Mouse (Mus musculus) hindlimb bud, embryonic 11.5 days (tissue): ENCODE results near the gene Marveld2.

ENCODE experiments used
- DNase-seq: peaks from one replicate; pipeline ENCODE4 v3.0.0-alpha.2; 2012; ENCODE audit warnings: low read depth, low spot score; ENCODE audit errors: extremely low spot score

Gene Marveld2

DNA sequence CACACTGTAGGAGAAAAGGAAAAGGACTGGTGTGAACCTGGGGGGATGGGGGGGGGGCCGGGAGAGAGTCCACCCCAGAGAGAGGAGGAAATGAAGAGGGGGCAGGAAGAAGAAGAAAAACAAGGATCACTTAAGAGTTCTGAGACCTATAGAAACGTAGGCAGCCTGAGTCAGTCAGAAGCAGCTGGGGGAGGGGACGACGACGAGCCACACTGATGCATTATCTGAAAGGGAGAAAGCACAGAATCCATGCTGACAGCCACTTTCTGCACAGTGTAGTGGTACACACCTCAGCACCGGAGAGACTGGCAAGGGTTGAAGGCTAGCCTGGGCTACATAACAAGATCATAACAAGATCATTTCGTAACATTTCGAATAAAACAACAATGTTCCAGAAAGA is 15.7 kb downstream of the Marveld2 start:
- no peak for DNase-seq

DNA sequence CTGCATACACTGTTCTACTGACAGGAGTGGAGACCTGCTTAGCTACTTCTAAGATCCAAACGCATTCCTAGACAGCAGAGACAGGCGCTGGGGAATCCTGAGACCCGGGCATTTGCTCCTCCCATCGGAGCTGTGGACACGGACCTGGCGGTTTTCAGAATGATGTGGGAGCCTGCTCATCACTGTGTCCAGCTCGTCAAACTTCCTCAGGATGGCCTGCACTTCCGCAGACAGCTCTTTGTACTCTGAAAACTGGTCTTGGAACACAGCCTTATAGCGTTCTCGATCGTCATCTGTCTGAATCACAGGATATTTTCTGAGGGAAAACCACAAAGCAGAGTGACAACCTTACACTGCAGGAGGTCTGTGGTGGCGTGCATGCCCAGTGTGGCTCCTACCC is 16.5 kb downstream of the Marveld2 start:
- DNase-seq: no peak

DNA sequence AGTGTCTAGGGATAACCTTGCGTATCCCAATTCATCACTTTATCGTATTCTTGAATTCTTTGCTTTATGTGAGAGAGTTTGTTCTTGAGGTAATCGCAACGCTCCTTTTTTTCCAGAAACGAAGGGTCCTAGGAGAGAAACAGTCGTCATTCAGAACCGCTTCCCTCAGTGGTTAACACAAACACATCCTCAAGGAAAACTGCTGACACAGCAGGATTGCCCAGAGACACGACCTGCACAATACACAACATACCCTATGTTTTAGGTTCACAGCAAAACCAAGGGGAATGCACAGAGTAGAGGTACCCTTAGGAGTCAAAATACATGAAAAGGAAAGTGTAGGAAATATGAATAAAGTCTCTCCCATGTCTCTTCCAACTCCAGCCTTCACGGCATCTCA is 19.5 kb downstream of the Marveld2 start:
- no peak for DNase-seq

DNA sequence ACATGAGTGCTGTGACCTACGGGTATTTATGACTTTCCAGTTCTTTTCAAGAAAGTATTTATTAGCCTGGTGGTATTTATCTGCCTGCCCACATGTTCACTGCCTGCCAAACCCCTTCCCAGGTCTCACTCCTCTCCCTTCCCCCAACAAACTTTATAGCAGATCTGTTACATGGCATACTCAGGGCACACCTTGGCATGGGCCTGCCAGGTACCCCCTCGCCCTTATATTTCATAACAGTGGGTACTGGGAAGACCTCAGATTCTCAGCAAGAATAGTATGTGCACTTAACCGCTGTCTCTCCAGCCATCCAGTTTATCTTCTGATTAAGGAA is 21.3 kb downstream of the Marveld2 start:
- DNase-seq: no peak

DNA sequence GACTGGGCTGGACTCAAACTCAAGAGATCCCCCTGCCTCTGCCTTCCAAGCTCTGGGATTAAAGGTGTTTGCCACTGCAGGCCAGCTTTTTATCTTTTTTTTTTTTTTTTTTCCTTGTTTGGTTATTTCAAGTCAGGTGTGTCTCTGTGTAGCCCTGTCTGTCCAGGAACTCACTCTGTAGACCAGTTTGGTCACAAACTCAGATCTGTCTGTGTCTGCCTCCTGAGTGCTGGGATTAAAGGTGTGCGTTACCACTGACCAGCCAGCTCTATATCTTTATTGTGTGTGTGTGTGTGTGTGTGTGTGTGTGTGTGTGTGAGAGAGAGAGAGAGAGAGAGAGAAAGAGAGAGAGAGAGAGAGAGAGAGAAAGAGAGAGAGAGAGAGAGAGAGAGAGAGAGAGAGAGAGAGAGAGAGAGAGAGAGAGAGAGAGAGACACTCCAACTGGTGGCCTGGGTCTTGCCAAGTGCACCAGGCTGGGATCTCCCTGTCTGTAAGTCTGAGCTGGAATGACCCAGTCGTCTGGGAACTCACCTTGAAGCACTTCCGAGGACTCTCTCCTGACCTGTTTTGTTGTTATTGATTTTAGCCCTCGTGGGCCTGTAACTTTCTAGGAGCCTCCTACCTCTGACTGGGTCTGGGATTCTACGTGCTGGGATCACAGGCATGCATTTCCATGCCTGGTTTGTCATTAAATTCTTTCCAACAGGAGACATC is 21.8 kb downstream of the Marveld2 start:
- no peak for DNase-seq

DNA sequence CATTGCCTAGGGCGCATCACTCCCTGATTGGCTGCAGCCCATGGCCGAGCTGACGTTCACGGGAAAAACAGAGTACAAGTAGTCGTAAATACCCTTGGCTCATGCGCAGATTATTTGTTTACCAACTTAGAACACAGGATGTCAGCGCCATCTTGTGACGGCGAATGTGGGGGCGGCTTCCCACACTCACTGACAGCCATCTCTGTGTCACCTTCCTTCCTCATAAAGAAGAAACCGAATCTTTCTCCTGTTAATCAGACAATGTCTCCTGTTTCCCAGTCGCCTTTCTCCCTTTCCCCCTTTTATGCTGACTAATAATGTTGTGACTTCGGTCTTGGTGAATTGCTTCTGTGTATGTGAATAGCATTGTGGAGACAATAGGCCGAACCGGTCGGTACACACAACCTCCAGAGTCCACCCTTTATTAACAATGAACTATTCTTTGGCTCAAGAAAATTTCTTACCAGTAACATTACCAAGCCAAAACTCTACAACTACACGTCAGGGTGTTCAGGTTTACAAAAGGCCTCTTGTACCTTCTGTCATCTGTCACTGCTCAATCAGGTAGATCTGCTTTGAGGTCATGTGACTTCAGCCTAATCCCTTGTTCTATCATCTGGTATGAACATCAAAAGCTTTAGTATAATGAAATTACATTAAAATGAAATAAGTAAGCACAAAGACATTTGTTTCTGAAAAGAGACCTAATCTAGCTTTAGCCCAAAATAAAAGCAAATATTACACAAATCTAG is 22.6 kb downstream of the Marveld2 start:
- no peak for DNase-seq

DNA sequence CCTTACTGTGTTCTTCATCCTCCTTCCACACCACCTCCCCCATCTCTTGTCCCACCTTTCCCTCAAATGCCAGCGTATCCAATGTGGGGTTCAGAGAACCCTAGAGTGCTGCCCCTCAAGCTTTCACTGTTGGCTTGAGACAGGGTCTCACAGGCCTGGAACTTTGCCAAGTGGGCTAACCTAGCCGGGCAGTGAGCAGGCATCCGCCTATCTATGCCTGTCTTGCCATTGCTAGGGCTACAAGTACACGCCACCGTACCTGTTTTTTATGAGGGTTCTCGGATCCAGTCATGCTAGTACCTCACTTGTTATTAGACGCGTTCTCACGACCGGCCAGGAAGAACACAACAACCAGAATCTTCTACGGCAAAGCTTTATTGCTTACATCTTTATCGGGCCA is 28.1 kb downstream of the Marveld2 start:
- DNase-seq: no peak

DNA sequence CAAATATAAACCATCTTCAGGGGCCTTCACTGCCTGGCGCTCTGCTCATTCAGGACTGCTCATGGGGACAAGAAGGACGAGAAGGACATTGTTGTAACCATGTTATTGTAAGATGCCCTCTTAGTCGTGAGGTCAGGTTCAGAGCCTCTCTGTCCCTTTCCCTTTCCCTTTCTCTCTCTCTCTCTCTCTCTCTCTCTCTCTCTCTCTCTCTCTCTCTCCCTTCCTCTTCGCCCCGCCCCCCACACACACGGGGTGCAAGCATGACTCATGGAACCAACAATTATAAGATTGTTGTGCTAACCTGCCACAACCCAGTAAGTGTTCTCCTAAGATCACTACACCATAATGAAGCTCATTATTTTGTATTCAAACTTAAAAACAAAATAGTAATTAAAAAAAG is 34.6 kb downstream of the Marveld2 start:
- no peak for DNase-seq

DNA sequence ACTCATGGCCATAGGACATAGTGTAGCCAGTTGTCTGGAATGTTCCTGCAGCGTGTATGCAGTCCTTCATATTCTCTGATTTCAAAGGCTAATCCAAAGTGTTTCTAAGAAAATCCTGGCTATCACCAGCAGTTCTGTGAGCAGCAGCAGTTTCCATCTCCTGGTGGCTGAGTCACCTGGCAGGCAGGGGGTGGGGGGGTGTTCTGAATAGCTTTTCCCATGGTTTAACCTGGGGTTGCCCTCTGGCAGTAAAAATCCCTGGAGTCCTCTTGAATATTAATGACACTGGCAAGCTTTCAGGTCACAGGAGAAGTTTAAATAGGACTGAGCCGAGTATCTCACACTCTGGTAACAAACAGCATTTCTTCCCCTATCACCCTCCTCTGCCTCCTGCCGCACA is 35.1 kb downstream of the Marveld2 start:
- DNase-seq: no peak

DNA sequence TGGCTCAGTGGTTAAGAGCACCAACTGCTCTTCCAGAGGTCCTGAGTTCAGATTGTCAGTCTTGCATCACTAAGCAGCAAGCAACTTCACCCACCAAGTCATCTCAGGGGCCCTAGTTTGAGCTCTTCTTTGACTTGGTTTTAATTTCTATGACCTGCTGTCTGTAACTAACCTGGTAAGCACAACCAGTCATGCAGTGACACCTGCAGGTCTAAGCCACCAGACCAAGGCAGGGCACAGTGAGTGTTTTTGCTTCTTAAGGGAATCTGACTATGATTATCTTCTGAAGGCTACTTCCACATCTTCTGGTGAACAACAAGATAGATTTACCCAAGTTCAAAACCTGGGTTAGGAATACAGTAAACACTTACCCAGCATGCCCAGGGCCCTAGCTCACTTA is 36.8 kb downstream of the Marveld2 start:
- DNase-seq: no peak

DNA sequence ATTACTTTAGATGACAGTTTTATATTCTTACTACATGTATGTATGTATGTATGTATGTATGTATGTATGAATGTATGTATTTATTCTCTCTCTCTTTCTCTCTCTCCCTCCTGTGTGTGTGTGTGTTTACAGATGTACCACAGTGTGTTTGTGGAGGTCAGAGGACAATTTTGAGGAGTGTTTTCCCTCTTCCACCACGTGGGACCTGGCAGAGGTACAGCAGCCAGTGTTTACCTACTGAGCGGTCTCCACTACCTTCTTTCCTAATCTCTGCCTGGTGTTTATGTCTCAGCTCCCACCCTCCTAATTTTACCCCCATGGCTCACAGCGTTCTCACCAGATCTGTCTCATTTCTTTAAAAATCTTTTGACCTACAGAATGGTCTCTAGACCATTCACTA is 37.6 kb downstream of the Marveld2 start:
- no peak for DNase-seq

DNA sequence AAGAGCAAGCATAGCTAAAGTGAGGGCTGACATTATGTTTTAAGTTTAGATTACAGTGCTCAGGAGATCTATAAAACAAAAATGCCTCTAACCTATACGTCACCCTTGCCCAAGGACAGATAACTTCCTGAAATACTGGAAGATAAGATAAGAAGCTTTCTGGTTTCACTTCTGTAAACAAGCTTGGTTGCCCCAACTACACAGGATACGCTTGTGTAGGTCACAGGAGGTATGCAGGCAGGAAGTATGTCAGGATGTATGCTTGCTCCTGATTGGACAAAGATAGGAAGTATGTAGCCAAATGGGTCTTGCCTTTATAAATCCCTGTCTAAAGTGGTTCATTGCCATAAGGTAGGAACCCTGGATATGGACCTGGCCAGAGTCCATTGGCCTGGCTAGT is 40.8 kb downstream of the Marveld2 start:
- no peak for DNase-seq

DNA sequence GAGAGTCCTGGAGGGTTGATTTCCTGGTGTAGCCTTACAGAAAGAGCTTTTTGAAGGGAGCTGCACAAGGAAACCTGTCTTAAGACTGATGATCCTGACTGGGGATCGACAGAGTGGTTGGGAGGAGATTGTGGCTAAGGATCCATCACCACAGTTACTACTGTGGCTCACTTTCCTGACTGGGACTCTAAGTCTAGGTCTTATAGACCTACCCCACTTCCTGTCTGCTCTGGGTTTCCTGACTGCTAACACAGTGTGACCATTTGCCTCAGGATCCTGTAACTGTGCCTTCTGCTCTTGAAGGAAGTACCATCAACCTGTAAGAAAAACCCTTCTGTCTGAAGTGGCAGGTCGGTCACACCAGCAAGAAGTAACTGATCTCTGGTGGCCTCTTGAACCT is 46.1 kb downstream of the Marveld2 start:
- DNase-seq: no peak

DNA sequence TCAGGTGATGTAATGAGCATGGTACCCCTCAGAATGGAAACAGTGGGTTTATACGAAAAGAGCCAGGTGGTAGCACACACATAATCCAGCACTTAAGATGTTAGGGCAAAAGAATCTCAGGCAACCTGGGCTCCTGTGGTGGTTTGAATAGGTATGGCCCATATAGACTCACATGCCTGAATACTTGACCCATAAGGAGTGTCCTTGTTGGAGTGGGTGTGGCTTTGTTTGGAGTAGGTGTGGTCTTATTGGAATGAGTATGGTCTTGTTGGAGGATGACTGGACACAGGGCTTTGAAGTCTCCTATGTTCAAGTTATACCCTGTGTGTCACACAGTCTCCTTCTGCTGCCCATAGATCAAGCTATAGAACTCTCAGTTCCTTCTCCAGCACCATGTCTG is 48.4 kb downstream of the Marveld2 start:
- no peak for DNase-seq

DNA sequence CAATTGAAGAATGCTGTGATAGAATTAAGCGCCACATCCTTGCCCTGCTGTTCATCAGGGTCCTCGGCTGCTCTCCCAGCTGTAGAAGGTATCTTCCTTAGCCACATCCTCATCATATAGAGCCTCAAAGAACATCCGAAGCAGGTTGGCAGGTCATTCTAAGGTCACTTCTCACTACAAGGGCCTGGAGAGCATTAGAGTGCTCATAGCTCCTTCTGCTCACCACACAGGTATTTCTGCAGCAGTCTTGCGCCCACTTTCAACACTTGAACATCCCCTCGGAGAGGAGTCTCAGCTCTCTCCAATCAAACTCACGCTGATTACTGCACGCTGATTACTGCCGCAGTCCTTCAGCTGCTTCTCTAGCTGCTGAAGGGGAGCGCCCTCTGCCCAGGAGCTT is 57.3 kb downstream of the Marveld2 start:
- DNase-seq: no peak

DNA sequence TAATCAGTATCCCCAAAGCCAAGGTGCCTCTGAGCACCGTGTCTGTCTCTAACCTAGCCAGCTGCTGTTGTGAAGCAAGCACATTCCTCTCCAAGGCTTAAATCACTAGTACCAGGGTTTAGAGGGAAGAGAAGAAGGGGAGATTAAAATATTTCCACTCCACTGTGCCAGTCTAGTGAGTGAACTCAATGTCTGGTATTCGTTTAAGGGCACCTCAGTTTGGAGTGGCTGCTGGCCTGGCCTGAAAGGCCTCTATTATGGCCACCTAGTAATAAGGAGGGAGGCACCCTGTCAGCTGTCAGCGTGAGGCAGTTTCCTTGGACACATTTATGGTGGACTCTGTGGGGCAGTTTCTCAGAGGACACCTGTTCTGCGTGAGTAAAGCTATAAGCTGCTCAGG is 59.8 kb downstream of the Marveld2 start:
- DNase-seq: no peak

DNA sequence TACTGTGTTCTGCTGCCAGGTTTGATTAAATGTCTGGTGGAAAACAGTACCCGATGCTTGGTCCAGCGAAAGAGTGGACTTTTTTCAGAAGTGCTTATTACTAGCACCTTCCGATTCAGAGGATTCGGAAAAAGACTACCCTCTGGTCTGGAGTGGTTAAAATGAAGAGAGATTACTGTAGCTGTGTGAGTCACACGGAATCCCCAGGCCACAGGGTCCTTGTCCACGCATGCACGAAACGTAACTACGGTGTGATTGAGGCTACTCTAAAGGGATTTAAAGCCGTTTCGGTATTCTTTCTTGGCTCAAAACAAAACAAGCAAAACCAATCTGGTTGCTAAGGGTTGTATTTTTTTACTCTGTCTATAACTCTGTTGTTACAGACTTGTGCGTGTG is 63.7 kb downstream of the Marveld2 start:
- no peak for DNase-seq

DNA sequence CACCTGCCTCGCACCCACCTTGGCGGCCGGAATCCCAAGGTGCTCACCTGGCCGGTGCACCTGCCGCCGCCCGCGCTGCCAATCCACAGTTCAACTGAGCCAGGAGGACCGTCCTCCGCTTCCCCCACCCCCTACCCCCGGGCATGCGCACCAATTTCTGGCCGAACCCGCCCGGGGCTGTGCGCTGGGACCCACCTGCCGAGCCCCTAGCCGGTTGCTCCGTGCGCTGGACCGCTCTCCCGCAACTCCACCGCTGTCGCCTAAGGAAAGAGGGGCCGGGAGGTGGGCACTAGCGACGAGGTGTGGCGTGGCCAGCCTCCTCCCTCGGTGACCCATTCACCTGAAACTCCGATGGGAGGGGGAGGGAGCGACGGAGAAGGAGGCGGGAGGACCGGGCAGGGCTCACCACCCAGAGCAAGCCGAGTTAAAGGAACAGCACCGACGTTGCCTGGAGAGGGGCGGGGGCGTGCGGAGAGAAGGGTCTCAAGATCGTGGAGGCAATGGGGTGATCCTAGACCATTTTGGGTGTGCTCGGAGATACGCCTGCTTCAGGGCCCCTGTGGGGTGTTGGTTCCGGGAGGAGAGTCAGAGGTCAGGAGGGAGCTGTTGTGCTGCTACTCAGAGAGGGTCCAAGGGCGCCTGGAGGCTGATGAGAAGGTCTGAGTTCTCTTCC is 64.3 kb downstream of the Marveld2 start, which contains the start of gene Ocln:
TSS of gene Ocln (minus strand) at position 350 of the 673 bp plus-strand sequence.
- DNase-seq: no peak

DNA sequence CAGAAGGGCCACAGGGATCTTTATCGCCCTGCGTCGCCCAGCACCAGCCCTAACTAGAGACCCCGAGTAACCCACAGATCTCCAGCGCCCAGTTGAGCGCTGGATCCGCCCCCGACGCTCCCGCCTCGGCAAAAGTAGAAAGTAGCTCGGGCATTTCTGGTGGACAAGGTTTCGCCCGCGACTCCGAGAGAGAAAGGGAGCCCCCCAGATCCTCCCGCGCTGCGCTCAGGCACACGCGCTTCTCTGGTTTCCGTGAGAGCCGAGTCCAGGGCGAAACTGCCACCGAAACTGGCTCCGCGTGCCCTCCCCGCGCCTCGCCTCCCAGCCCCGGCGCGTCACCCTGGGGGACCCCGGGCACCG is 64.8 kb downstream of the Marveld2 start:
- no peak for DNase-seq

DNA sequence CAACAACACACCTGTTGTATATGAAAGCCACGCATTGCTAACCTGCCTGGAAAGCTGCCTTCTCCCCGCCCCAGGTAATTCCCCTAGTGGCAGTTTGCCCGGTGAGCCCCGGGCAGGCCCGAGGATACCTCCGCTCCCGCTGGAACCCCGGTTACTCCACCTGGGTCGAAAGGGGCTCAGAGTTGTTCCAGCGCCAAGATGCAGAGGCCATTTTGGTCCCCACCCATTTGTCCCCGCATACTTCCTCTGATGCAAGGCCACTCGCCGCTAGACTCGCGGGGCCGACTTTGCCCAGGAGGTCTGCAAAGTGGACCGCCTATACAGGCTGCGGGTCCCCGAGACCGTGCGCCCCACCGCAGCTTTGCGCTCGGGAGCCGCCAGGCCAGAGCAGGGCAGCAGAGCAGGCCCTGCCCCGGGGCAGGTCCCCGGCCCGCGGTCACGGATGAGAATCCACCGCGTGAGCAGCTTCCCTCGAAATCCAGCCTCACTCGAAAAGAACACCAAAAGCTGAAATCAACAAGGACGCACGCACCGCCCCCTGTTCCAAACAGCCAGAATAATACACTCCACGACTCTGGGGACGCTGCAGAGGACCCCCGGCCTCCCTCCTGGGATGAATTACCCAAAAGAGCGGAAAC is 65.3 kb downstream of the Marveld2 start:
- no peak for DNase-seq

DNA sequence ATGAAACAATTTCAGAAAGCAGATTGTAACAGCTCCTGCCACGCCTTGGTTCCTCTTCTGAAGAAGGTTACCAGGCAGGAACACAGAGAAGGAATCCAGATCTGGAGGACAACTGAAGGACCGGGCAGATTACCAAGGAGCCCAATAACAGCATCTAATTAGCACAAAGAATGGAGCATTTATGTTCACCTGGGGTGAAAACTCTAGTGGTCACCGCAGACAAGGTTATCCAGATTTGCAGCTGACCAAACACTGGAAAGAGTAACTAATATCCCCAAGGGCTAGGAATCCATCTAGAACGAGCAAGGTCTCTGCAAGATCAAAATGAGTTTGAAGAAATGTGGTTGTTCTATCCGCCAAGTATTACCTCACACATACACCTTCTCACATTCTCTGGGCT is 69.5 kb downstream of the Marveld2 start:
- no peak for DNase-seq
